Mouse (Mus musculus) liver, postnatal 0 days (tissue): ENCODE results near the gene Kdm8.

Source experiments
- CTCF ChIP-seq: sonication (generic); IDR thresholded peaks from 2 replicates; pipeline ENCODE4 v1.5.1; 2016; ENCODE audit warnings: antibody characterized with exemption, low read depth
- EP300 ChIP-seq: IDR thresholded peaks from 2 replicates; pipeline ENCODE4 v1.6.1; 2016; ENCODE audit warnings: antibody characterized with exemption, low read depth, mild to moderate bottlenecking

DNA sequence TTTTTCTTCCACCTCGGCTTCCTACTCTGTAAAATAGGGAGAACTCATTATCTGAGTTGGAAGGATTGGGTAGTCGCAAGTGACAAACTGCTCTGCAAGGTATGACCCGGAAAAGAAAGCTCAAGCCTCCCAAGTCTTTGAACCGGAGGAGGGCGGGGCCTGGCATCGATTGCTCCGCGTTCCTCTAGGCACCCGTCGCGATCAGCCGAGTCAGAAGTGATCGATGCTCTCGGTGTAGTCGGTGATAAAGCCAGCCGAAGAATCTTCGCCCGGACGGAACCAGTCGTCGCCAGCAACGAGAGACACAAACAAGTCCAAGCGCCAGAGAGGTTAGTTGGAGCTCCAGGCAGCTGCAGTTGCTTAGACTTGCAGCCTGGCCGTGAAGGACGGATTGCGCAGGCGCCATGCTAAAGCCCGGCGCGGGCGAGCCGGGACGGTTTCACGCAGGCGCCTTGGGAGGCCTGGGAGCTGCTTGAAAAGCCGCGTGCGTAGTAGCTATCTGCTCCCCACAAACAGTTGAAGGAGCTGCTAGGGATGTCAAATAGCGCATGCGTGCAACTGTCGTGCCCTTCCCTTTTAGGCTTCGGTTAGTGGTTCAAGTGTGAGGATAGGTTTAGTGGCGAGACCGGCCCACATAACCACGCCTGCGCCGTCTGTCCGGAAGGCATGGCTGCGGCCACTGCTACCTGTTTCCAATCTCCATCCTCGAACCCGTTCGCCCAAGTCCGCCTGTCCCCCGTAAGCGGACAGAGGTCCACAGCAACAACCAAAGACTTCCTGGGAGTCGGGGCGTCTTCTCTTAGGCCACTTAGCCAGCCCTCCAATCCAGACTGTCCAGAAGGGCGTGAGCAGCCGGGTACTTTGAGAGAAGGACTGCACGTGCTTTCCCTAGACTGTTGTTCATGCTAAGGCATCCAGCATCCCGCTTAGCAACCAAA lies at the start of gene Kdm8:
- no peak for TF ChIP-seq CTCF
- TF ChIP-seq EP300: peak; percentile 66
